Mouse (Mus musculus) heart, embryonic 14.5 days (tissue): Measurements from ENCODE around the gene Zdhhc14. TPM values are rescaled to one million over a fixed set of nuclear protein-coding genes. Genes with fewer than 3 reads are reported as not detected.

Experiments
- ATAC-seq: fragments of 200-750 bp; cut with Nextera tagmentation; 2 replicates; pipeline ENCODE4 v1.8.0; 2017; ENCODE audit warnings: low read depth, moderate TSS enrichment; ENCODE audit not compliant: insufficient number of reproducible peaks, insufficient read depth, low FRiP score
- H3K27ac ChIP-seq, 2 experiments: fragments of 200-500 bp in 1 of 2; fragments of 300-500 bp in 1 of 2; sonication (generic) in 1 of 2; replicated peaks in 1 of 2; 2 replicates each; pipeline ENCODE4 v1.5.1; 2012 to 2014; ENCODE audit warnings: low read depth in 2 of 2, low read length in 2 of 2, control low read depth in 1 of 2, mild to moderate bottlenecking in 1 of 2, mixed read lengths in 1 of 2; ENCODE audit not compliant: control insufficient read depth in 1 of 2, insufficient read depth in 1 of 2
- H3K27me3 ChIP-seq: fragments of 300-500 bp; sonication (generic); 2 replicates; pipeline ENCODE4 v1.6.1; 2014; ENCODE audit warnings: mild to moderate bottlenecking, low read length, control low read depth; ENCODE audit not compliant: control insufficient read depth, insufficient read depth
- H3K36me3 ChIP-seq: fragments of 300-500 bp; sonication (generic); 2 replicates; pipeline ENCODE4 v1.6.1; 2014; ENCODE audit warnings: mild to moderate bottlenecking, control low read depth, low read length, mixed read lengths; ENCODE audit not compliant: control insufficient read depth, insufficient read depth
- H3K4me1 ChIP-seq, 2 experiments: fragments of 200-500 bp in 1 of 2; fragments of 300-500 bp in 1 of 2; sonication (generic) in 1 of 2; 2 replicates each; pipeline ENCODE4 v1.6.1; 2012 to 2014; ENCODE audit warnings: low read length in 2 of 2, control low read depth in 1 of 2, mixed read lengths in 1 of 2; ENCODE audit not compliant: control insufficient read depth in 2 of 2, insufficient read depth in 2 of 2
- H3K4me2 ChIP-seq: fragments of 300-500 bp; sonication (generic); 2 replicates; pipeline ENCODE4 v1.6.1; 2014; ENCODE audit warnings: mild to moderate bottlenecking, low read length
- H3K4me3 ChIP-seq, 2 experiments: fragments of 200-500 bp in 1 of 2; fragments of 300-500 bp in 1 of 2; sonication (generic) in 1 of 2; 2 replicates each; pipeline ENCODE4 v1.5.1; 2012 to 2014; ENCODE audit warnings: low read length in 2 of 2, mild to moderate bottlenecking in 2 of 2, control low read depth in 1 of 2, low read depth in 1 of 2, moderate library complexity in 1 of 2; ENCODE audit not compliant: control insufficient read depth in 1 of 2, insufficient read depth in 1 of 2
- H3K9ac ChIP-seq: fragments of 300-500 bp; sonication (generic); 2 replicates; pipeline ENCODE4 v1.6.1; 2014; ENCODE audit warnings: mild to moderate bottlenecking, low read length
- H3K9me3 ChIP-seq: fragments of 300-500 bp; sonication (generic); 2 replicates; pipeline ENCODE4 v1.6.1; 2016; ENCODE audit warnings: low read length, control low read depth; ENCODE audit not compliant: control insufficient read depth
- WGBS: fragments of 180-500 bp; shearing (Covaris S2); extraction: QIAGEN DNeasy Blood & Tissue Kit; methylation state at CpG from one replicate; pipeline ENCODE4 v1.1.7; 2014; 5-methylcytosine and 5-hydroxymethylcytosine counted together
- polyA plus RNA-seq: library from polyadenylated mRNA; unstranded; fragments of >200 nt; fragmentation: Nextera tagmentation; extraction: Ambion mirVana; gene quantifications from 2 replicates; pipeline ENCODE4 v1.2.1, GENCODE M21; 2014

The Zdhhc14 gene
- polyA plus RNA-seq, 1 experiment from 2014 or later: 1.5 TPM

- H3K4me2 ChIP-seq: no peak overlapping the region
- H3K9me3 ChIP-seq: no peaks in the 10 kb centered on the region
- no peak overlapping the region for H3K27ac ChIP-seq
- H3K27me3 ChIP-seq: no peaks in the 10 kb centered on the region
- H3K9ac ChIP-seq: no peak overlapping the region
- no peaks in the 10 kb centered on the region for H3K4me1 ChIP-seq
- ATAC-seq: no peak
- no peak overlapping the region for H3K4me3 ChIP-seq
- 33% methylated on average over 3 of the region's 3 CpGs for WGBS
- H3K36me3 ChIP-seq: no peaks in the 10 kb centered on the region
Observed at GRCm38 (mm10) chr17:5472268-5472667, 20.1 kb upstream of the Zdhhc14 start.

DNA sequence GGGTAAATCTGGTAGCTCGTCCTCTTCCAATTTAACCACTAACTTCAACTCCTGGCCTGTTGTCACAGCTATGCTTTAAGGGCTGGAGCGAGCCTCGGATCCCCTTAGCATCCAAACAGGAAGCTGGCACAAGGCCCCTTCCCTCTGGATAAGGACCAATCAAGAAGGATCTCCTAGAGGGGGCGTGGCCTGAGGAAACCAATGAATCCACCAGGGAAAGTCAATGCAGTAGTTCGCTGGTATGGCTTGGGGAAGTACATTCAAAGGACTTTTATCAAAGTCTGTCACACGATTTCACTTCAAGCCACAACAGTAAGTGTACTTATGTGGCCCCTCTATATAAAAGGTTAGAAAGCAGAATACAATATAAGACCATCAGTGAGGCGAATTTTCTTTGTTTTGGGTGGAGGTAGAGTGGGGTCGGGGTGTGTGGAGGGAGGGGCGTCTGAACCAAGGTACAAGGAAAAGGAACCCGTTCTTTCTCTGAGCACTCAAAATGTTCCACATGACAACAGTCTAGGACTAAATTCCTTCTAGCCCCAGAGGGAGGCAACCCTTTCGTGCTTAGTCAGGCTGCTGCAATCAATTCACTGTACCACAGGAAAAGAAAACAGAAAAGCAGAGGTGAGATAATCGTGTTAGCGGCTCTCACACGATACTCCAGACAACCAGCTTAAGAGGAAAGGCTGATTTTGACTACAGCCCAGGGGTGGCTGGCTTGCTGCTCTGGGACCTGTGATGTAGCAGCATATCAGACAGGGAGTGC, 16.2 kb upstream of the Zdhhc14 start:
- Histone ChIP-seq H3K27me3 (no peaks in the 10 kb centered on the region; the same call in 1 of the 2 replicates), H3K9ac (no peak overlapping the region), H3K36me3 (no peaks in the 10 kb centered on the region), H3K4me1 (no peaks in the 10 kb centered on the region), H3K4me2 (peak overlapping the region; percentile 14; the same call in 1 of the 2 replicates), H3K9me3 (no peaks in the 10 kb centered on the region), H3K27ac (no peak overlapping the region), H3K4me3 (no peak overlapping the region)
- 39% methylated on average over 14 of the region's 14 CpGs for WGBS
- ATAC-seq: no peak

- no peaks in the 10 kb centered on the region for H3K36me3 ChIP-seq
- H3K9me3 ChIP-seq: 0 out of 2 replicates have a peak, but pooled peaks cover 4% of the 10 kb centered on the region
- no peak overlapping the region for H3K4me2 ChIP-seq
- no peaks in the 10 kb centered on the region for H3K4me1 ChIP-seq
- no peak overlapping the region for H3K4me3 ChIP-seq
- no peak overlapping the region for H3K27ac ChIP-seq
- no peak overlapping the region for H3K9ac ChIP-seq
- WGBS: 64% methylated on average over 4 of the region's 4 CpGs
- no peak for ATAC-seq
- no peaks in the 10 kb centered on the region; the same call in 1 of the 2 replicates for H3K27me3 ChIP-seq
Observed at GRCm38 (mm10) chr17:5483456-5483855, 8.9 kb upstream of the Zdhhc14 start.

GRCm38 (mm10) chr17:5484663-5485062, 7.7 kb upstream of the Zdhhc14 start:
- 76% methylated on average over 1 of the region's 1 CpGs for WGBS
- Histone ChIP-seq H3K4me1 (no peaks in the 10 kb centered on the region), H3K4me3 (no peak overlapping the region), H3K27ac (no peak overlapping the region), H3K9ac (no peak overlapping the region), H3K36me3 (no peaks in the 10 kb centered on the region), H3K4me2 (no peak overlapping the region), H3K27me3 (peaks cover 9% of the 10 kb centered on the region), H3K9me3 (0 out of 2 replicates have a peak, but pooled peaks cover 4% of the 10 kb centered on the region)
- no peak for ATAC-seq

DNA sequence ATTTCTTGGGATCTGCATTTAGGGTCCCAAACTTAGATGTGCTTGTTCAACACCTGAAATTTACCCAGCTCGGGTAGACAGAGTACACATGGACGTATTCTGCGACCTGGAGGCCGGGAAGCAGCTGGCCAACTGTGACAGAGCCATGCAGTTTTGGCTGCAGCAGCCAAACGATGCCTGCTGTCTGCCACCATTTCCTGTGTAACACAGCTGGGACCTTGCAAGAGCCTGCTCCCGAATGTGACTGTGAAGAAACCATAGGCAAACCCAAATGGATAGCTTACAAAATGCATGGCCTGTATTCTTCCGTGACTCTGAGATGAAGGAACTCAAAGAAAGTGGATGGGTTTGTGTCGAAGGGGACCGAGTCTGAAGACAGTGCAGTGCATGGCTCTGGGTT, 4.2 kb upstream of the Zdhhc14 start:
- peaks cover 9% of the 10 kb centered on the region; the same call in 1 of the 2 replicates for H3K27me3 ChIP-seq
- no peaks in the 10 kb centered on the region for H3K4me1 ChIP-seq
- H3K9me3 ChIP-seq: 0 out of 2 replicates have a peak, but pooled peaks cover 4% of the 10 kb centered on the region
- no peaks in the 10 kb centered on the region for H3K36me3 ChIP-seq
- no peak overlapping the region for H3K4me3 ChIP-seq
- no peak for ATAC-seq
- no peak overlapping the region for H3K27ac ChIP-seq
- WGBS: 63% methylated on average over 9 of the region's 9 CpGs
- no peak overlapping the region for H3K4me2 ChIP-seq
- no peak overlapping the region for H3K9ac ChIP-seq

DNA sequence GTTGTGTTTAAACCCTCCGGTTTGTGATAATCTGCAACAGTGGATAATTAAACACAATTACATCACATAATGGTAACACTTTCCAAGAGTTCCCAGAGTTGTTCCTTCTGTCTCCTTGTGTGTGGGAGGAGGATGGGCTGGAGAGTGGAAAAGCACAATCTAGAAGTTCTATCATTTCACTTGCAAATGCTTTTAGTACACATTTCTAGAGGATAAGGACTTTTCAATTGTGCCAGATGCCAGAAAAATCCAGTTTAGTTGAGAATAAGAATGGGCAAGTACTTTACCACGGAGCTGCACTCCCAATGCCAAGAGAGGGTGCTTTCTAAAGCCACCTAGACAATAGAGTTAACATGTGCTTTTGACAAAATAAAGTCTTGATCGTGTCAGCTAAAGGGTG, 2.0 kb upstream of the Zdhhc14 start:
- 73% methylated on average over 3 of the region's 3 CpGs for WGBS
- peaks cover 17% of the 10 kb centered on the region; the same call in 1 of the 2 replicates for H3K27me3 ChIP-seq
- no peak overlapping the region for H3K27ac ChIP-seq
- H3K4me2 ChIP-seq: no peak overlapping the region
- H3K9me3 ChIP-seq: 0 out of 2 replicates have a peak, but pooled peaks cover 1% of the 10 kb centered on the region
- H3K9ac ChIP-seq: no peak overlapping the region
- ATAC-seq: no peak
- H3K4me1 ChIP-seq: peaks cover 4 to 6% of the 10 kb centered on the region in 2 experiments; a peak in 2 of 4 replicates
- H3K4me3 ChIP-seq: no peak overlapping the region
- H3K36me3 ChIP-seq: no peaks in the 10 kb centered on the region

- peak overlapping the region; percentile 70 to 75 for H3K4me3 ChIP-seq
- H3K9me3 ChIP-seq: no peaks in the 10 kb centered on the region
- H3K27ac ChIP-seq: peak overlapping the region; percentile 69 to 88
- H3K9ac ChIP-seq: peak overlapping the region; percentile 77
- H3K4me2 ChIP-seq: peak overlapping the region; percentile 100
- peaks cover 4 to 6% of the 10 kb centered on the region in 2 experiments; a peak in 2 of 4 replicates for H3K4me1 ChIP-seq
- H3K36me3 ChIP-seq: no peaks in the 10 kb centered on the region
- WGBS: under 1% methylated on average over 29 of the region's 29 CpGs
- peak; percentile 80 for ATAC-seq
- peaks cover 21% of the 10 kb centered on the region; the same call in 1 of the 2 replicates for H3K27me3 ChIP-seq
Observed at GRCm38 (mm10) chr17:5491031-5491800, 1.1 kb upstream of the Zdhhc14 start.
